Mouse (Mus musculus): ENCODE results near the gene Far2. TPM values are rescaled to one million over a fixed set of nuclear protein-coding genes. Genes with fewer than 3 reads are reported as not detected.
"Not testable (repeated sequence)": the region's sequence is repeated elsewhere in the genome, so short reads cannot be mapped to it uniquely, and the experiment has no call there.

The Far2 gene
- total RNA-seq, 2 experiments from 2014 or later, result 18.1 to 19.7 TPM

DNA sequence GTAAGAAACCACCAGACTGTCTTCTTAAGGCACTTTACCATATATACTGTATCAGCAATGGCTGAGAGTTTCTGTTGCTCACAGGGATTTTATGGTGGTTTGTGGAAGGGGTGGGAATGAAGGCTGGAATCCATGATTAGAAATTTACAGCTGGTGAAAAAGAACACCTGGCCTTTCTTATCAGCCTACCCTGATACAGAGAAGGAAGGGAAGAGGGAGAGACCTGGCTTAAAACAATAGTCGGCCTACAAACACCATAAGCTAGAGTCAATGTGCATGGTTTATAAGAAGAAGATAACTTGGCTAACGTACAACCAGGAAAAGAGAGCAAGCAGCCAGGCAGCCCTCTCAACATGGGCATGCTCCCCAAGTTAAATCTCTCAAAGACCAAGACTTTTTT lies 37.3 kb downstream of the Far2 start:
- intact Hi-C loops (cut with DNase I), result no loop called here
- Histone ChIP-seq H3K27ac (no peak overlapping the region), H3K4me3 (no peak overlapping the region)
- no peak for TF ChIP-seq CTCF (IDR thresholded peaks at IDR 0.05)
- DNase-seq (ENCODE audit: extremely low spot score in 1 of 2, low spot score in 2 of 2), result no peak

DNA sequence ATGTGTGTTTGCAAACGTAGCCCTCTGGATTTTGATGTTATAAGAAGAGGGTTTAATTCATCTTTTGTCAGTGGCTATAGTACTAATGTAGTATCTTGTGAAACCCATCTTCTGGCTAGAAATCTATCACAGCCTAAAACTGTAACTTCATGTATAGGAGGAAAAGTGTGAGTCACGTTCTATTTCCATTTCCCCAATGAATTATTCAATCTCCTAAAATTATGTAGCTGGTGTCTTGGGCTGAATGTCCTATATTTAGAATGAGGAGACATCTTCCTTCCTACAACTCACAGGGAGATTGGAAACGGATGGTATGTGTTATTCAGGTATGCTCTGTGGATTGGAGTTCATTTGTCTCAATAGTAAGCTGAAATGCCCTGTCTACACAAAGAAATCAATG lies 50.0 kb downstream of the Far2 start:
- no peak for TF ChIP-seq CTCF (IDR thresholded peaks at IDR 0.05)
- no peak overlapping the region for H3K27ac ChIP-seq
- DNase-seq (ENCODE audit: extremely low spot score in 1 of 2, low spot score in 2 of 2), result no peak
- intact Hi-C loops (cut with DNase I), result loop anchor here (5.0 kb wide), 1 partner anchor 50 kb away; the partner anchor contains the start of gene Far2
- H3K4me3 ChIP-seq, result no peak overlapping the region

DNA sequence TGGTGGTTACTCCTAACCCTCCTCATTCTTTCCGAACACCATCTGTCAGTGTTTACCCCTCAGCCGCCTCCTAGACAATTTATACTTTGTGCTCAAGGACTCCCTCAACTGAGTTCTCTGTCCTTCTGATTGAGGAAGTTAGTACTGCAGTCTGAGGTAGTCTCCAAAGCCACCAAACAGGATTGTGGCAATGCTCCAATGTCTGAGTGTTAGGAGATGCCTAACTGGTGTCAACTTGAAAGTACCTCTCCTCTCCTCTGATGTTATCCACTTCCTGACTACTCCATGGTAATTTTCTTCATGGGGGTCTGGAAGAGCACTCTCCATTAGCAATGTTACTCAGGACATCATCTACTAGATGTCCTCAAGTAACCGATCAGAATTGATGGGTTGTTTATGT lies 54.9 kb downstream of the Far2 start:
- Histone ChIP-seq H3K4me3 (no peak overlapping the region), H3K27ac (no peak overlapping the region)
- intact Hi-C loops (cut with DNase I), result no loop called here
- DNase-seq (ENCODE audit: extremely low spot score in 1 of 2, low spot score in 2 of 2), result no peak
- no peak for TF ChIP-seq CTCF (IDR thresholded peaks at IDR 0.05)

DNA sequence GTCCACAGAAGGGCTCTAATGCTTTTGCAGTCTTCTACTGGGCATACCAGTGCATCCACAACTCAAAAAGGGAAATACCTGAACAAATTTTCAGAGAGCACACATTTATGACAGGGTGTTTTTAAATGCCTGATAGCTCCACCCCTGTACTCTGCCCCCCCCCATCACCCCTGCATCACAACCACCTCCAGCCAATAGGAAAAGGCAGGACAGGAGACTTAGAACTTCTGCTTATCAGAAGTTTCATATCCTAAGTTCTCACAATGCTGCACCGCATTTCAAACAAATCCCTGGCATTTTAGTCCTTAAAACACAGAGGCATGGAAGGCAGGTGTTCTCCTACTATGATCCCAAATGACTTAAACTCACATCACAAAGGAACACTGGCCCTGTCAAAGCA lies 55.4 kb downstream of the Far2 start:
- TF ChIP-seq CTCF (IDR thresholded peaks at IDR 0.05), result no peak
- Histone ChIP-seq H3K4me3 (no peak overlapping the region), H3K27ac (no peak overlapping the region)
- intact Hi-C loops (cut with DNase I), result no loop called here
- DNase-seq (ENCODE audit: extremely low spot score in 1 of 2, low spot score in 2 of 2), result no peak

DNA sequence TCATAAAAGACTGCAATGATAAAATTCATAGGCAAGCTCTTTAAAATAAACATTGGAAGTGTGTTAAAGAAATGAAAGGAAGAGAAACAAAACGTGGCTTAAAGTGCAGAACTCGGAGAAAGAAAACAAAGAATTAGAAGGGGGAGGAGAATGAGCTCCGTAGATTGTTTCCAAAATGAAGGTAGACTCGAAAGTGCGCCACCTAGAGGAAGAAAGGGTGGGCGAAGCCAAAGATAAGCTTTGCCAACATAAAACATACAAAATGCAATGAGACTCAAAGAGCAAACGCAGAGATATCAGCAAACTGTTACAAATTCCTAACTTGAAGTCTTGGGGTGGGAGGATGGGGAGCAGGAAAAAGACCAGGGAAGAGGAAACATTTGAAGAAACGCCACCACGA lies 57.2 kb downstream of the Far2 start:
- Histone ChIP-seq H3K27ac (no peak overlapping the region), H3K4me3 (no peak overlapping the region)
- peak; percentile 61 for TF ChIP-seq CTCF (IDR thresholded peaks at IDR 0.05)
- DNase-seq (ENCODE audit: extremely low spot score in 1 of 2, low spot score in 2 of 2), result no peak
- intact Hi-C loops (cut with DNase I), result no loop called here

DNA sequence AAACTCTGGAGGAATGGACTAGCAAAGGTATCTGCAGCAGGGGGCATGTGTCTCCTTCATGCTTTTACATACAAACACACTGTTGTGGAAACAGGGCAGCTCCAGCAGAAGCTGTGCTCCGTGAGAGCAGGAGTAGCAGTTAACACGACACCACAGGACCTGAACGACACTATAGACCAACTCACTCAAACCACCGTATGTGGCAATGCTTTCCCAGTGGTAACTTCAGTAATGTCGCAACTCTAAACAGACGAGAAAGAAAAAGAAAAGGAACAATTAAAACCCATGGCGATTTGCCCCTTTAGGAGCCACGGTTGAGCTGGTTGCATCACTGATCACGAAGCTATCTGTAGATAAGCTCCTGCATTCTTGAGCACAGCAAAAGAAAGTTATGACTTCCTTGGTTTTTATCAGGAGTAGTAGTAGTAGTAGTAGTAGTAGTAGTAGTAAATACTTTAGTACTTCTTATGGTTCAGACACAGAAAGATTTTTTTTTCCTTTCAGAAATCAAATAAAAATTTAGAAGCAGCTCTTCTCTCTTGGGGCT lies 58.7 kb downstream of the Far2 start:
- Histone ChIP-seq H3K27ac (no peak overlapping the region), H3K4me3 (no peak overlapping the region)
- DNase-seq (ENCODE audit: extremely low spot score in 1 of 2, low spot score in 2 of 2), result no peak
- intact Hi-C loops (cut with DNase I), result no loop called here
- no peak for TF ChIP-seq CTCF (IDR thresholded peaks at IDR 0.05)

DNA sequence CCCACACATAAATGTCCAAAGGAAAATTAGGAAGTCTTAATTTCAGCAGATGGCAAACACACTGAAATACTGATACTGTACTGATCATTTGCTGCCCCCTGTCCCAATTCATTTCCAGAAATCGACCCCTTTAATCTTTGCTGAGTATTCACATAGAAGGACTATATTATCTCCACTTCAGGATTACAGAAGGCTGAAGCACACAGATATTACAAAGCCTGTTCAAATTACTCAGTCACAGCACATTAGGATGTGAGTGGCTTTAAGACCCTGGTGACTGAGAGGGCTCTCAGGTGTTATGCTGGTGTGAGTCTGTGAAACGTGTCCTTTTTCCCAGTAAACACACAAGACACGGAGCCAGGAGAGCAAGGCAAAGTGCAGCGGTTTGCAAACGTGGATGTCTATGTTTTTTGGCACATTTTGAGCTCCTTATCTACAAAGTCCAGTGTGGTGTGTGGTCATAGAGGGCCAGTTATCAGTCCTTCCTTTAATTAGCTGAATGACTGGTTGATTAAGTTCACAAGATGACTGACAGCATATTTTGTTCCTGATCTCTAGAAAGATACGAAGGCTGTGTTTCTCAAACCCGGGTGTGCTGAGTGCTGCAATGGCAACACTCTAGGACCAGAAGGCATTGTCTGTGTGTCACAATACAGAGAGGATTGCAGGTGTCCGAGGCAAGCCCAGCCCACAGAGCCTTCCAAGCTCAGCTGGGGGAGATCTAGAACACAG lies 61.8 kb downstream of the Far2 start:
- Histone ChIP-seq H3K4me3 (no peak overlapping the region), H3K27ac (no peak overlapping the region)
- TF ChIP-seq CTCF (IDR thresholded peaks at IDR 0.05), result no peak
- DNase-seq (ENCODE audit: extremely low spot score in 1 of 2, low spot score in 2 of 2), result no peak
- intact Hi-C loops (cut with DNase I), result no loop called here

DNA sequence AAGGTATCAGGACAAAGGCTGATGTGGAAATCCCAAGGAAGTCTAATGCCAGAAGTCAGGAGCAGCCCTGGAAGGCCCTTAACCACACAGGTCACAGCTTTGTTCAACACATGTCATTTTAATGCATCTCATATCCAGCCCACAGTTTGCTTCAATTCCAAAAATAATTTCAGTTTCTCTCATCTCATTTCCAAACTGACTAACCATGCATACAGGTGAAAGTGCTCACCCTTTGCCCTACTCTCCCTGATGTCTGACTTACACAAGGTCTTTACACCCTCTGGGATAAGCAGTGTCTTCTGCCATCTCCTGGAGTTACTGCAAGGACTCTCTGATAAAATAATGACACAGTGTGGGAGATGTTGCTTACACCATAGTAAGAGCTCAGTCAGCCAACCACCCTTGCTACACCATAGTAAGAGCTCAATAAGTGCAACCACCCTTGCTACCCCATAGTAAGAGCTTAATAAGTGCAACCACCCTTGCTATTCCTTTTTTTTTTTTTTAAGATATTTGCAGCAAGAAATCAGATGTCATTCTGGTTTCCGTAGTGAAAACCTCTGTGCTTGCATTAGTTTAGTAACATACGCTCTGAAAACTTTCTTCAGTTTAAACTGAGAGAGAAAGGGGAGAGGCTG lies 64.1 kb downstream of the Far2 start:
- no peak for DNase-seq (ENCODE audit: extremely low spot score in 1 of 2, low spot score in 2 of 2)
- H3K27ac ChIP-seq, result no peak overlapping the region
- intact Hi-C loops (cut with DNase I), result no loop called here
- no peak overlapping the region for H3K4me3 ChIP-seq
- no peak for TF ChIP-seq CTCF (IDR thresholded peaks at IDR 0.05)

DNA sequence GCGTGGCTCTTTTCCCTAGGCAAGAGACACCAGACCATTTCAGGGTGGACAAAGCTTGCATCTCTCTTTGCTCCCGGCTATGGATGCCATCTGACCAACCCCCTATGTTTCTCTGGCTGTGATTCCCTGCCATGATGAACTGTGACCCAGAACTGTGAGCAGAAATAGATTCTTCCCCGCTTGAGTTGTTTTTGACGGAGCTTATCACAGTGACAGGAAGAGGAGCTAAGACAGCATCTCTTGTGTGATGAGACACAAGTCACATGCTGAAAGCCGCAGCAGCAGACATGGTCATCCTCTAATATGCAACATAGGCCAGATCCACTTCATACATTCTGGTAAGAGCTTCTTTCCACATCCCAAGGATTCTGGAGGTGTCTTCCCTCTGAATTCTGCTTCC lies 69.3 kb downstream of the Far2 start:
- intact Hi-C loops (cut with DNase I), result no loop called here
- no peak for TF ChIP-seq CTCF (IDR thresholded peaks at IDR 0.05)

DNA sequence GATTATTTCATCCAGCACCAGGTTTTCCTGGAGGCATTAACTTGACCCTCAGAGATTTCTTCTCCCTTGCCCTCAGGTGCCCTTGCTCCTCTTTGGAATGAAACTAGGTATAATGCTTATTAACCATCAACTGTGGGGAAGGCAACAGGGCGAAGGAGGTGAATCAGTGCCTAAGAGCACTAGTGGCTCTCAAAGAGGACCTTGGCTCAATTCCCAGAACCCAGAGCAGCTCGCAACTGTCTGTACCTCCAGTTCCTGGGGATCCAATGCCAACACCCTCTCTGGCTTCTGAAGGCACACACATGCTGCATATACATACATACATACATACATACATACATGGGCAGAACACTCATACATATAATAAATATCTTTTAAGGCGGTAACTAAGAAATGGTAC lies 69.8 kb downstream of the Far2 start:
- Histone ChIP-seq H3K4me3 (no peak overlapping the region), H3K27ac (no peak overlapping the region)
- no peak for TF ChIP-seq CTCF (IDR thresholded peaks at IDR 0.05)
- intact Hi-C loops (cut with DNase I), result no loop called here
- no peak for DNase-seq (ENCODE audit: extremely low spot score in 1 of 2, low spot score in 2 of 2)

More for the DNA sequence above, 69.3 kb downstream of the Far2 start:
- H3K27ac ChIP-seq, result no peak overlapping the region
- no peak for DNase-seq (ENCODE audit: extremely low spot score in 1 of 2, low spot score in 2 of 2)
- H3K4me3 ChIP-seq, result no peak overlapping the region

DNA sequence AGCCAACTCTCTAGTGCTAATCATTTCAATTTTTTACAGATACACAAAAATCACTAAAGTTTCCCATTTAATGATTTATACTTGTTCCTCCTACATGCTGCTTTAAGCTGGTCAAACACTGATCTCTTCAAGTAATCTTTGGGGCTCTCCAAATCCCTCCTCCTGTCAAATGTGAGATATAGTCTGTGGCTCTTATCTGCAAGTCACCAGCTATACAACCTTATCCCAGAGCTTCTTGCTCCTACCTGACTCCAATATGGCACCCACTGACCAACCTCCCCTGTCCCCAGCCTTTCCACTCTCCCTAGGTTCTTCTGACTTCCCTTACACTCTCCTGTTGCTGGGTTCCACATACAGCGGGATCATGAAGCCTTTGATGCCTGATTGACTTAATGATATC lies 70.6 kb downstream of the Far2 start:
- intact Hi-C loops (cut with DNase I), result no loop called here
- DNase-seq (ENCODE audit: extremely low spot score in 1 of 2, low spot score in 2 of 2), result no peak
- TF ChIP-seq CTCF (IDR thresholded peaks at IDR 0.05), result no peak

DNA sequence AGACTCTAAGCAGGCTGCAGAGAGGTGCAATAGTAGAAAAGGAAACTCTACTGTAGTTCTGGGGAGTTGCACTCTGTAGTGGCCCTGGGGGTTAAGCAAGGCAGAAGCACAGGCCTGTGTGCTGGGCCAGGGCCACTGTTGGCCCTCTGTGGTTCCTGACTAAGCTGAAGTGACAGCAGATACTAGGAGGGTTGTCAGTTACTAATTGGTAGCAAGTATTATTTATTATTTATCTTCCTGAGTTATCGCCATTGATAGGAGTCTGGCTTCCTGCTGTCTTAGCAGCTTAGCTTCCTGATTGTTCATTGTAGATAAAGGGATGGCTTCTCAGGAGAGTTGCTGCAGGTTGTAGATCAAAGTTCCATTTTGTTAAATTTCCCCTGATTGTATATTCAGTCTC lies 73.6 kb downstream of the Far2 start:
- Histone ChIP-seq H3K27ac (no peak overlapping the region), H3K4me3 (no peak overlapping the region)
- no peak for TF ChIP-seq CTCF (IDR thresholded peaks at IDR 0.05)
- DNase-seq (ENCODE audit: extremely low spot score in 1 of 2, low spot score in 2 of 2), result no peak
- intact Hi-C loops (cut with DNase I), result no loop called here

More for the DNA sequence above, 70.6 kb downstream of the Far2 start:
- Histone ChIP-seq H3K27ac (no peak overlapping the region), H3K4me3 (no peak overlapping the region)

DNA sequence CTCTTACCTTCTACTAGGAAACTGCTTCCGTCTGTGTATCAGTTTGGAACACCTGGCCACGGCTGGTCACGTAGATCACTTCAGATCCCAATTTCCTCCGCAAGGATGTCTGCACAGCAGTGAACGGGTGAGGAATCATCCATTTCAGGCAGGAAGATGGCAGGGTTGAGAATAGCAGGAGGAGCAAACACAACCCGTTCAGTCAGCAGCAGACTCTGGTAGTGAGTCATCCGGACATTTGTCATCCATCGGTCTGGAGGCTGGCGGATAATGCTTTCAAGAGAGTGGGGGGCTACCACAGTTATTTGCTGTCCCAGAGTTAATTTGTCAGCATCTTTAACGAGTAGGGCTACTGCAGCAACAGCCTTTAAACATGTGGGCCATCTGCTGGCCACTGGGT lies 79.8 kb downstream of the Far2 start:
- DNase-seq (ENCODE audit: extremely low spot score in 1 of 2, low spot score in 2 of 2), result peak; percentile 17 to 20
- H3K27ac ChIP-seq; intact Hi-C loops (cut with DNase I): not testable (repeated sequence)
- H3K4me3 ChIP-seq, result peak overlapping the region; percentile 19; the same call in 1 of the 2 replicates

Measured in left cerebral cortex, adult 2 months (tissue).